In the genomic region with DNA sequence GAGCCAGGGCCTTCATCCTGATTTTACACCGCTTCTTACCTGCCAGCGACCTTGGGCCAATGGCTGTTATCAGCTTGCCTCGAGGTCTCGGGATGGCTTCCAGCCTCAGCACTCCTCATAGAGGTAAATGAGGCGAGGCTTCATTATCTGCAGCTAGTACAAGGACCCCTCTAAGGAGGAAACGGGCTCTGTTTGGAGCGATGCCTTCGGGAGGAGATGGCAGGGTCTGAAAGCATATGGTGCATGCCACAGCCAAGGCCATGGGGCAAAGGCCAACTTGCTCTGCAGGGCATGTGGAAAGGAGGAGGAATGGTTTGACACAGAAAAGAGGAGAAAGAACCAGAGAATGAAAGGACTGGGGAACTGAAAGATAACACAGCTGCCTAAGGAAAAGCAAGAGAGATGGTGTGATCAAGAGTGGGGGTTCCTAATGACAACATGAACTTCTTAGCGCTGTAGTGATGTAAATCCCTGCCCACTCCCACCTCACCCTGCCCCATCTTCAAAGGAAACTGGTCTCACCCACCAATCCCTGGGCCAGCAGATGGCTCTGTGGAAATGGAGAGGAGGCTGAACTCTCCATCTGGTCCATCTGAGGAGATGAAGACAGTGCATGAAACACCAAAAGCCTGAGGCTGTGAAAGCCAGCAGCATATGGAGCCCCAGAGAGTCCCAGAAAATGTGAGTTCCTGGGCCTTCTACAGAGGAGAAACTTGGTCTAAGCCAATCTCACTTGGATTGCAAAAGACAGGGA, we compare ENCODE assay signal across 16 mouse cellular contexts.
A peak's percentile ranks its signal among the peaks of the same experiment; 100 is the strongest.
DNase-seq lines count a peak whose midpoint lies in the region; ATAC-seq and TF ChIP-seq lines count a peak whose summit lies in the region.
"Had no signal": no experiment of that assay in that cellular context is flagged by ENCODE, and none has a peak within 500 bp of the region (broad histone marks: within the 10 kb centered on the region; RNA-seq: fewer than 3 reads in every experiment).

No protein-coding gene starts in this region.

- no peak overlapping the region for H3K27ac ChIP-seq in forebrain, postnatal 0 days (ENCODE audit: low read depth, low read length)
- H3K27ac ChIP-seq in forebrain, embryonic 11.5 days (ENCODE audit: low read depth, low read length) = no peak overlapping the region
- H3K27ac ChIP-seq: gastrocnemius, adult 2 months; hindbrain, embryonic 14.5 days; neural tube, embryonic 15.5 days had no signal

- H3K4me1 ChIP-seq in forebrain, postnatal 0 days (ENCODE audit: insufficient read depth) = no peaks in the 10 kb centered on the region
- H3K4me1 ChIP-seq in forebrain, embryonic 11.5 days (replicated peaks; ENCODE audit: control insufficient read depth, insufficient read depth, low read length) = no peaks in the 10 kb centered on the region
- H3K4me1 ChIP-seq: neural tube, embryonic 15.5 days had no signal

- H3K9ac ChIP-seq in forebrain, postnatal 0 days = no peak overlapping the region
- H3K9ac ChIP-seq in forebrain, embryonic 11.5 days (ENCODE audit: low read length) = no peak overlapping the region
- H3K9ac ChIP-seq: hindbrain, embryonic 14.5 days; neural tube, embryonic 15.5 days had no signal

- peak; percentile 39 for DNase-seq in forebrain, postnatal 0 days
- no peak for DNase-seq in forebrain, embryonic 11.5 days (ENCODE audit: low spot score)
- peak; percentile 76 for DNase-seq in right cerebral cortex, adult 18-20 months
- no peak for DNase-seq in right cerebral cortex, postnatal 14 days
- DNase-seq in frontal cortex, adult 2 months (ENCODE audit: extremely low spot score in 1 of 2, low spot score in 1 of 2) = peak; percentile 50 to 71
- DNase-seq in right cerebral cortex, postnatal 36 days (ENCODE audit: low spot score in 2 of 2) = peak; percentile 20 to 45
- DNase-seq in kidney, postnatal 4 days = no peak
- DNase-seq: gastrocnemius, adult 2 months; heart, adult 18-20 months; kidney, adult 2 months; lung, adult 18-20 months; spleen, adult 18-20 months had no signal

- H3K4me2 ChIP-seq in forebrain, postnatal 0 days (ENCODE audit: low read depth) = no peak overlapping the region
- H3K4me2 ChIP-seq in forebrain, embryonic 11.5 days (ENCODE audit: low read depth, low read length, severe bottlenecking) = no peak overlapping the region
- H3K4me2 ChIP-seq: hindbrain, embryonic 14.5 days; neural tube, embryonic 15.5 days had no signal

- H3K4me3 ChIP-seq in forebrain, postnatal 0 days (ENCODE audit: low read depth, low read length) = no peak overlapping the region
- H3K4me3 ChIP-seq in forebrain, embryonic 11.5 days (ENCODE audit: low read depth, low read length) = no peak overlapping the region
- H3K4me3 ChIP-seq: gastrocnemius, adult 2 months; neural tube, embryonic 15.5 days had no signal

- ATAC-seq in forebrain, postnatal 0 days = peak; percentile 45
- no peak for ATAC-seq in forebrain, embryonic 11.5 days (replicated peaks; ENCODE audit: low FRiP score)
- no peak for ATAC-seq in CD4-positive, CD25-positive, alpha-beta regulatory T cell, adult 4 months
- ATAC-seq: Patski had no signal

- H3K27me3 ChIP-seq in forebrain, postnatal 0 days (ENCODE audit: insufficient read depth, low read length) = no peaks in the 10 kb centered on the region
- no peaks in the 10 kb centered on the region for H3K27me3 ChIP-seq in forebrain, embryonic 11.5 days (ENCODE audit: control insufficient read depth, insufficient read depth, low read length)
- H3K27me3 ChIP-seq: neural tube, embryonic 15.5 days had no signal

- no peaks in the 10 kb centered on the region for H3K36me3 ChIP-seq in forebrain, postnatal 0 days (ENCODE audit: insufficient read depth)
- no peaks in the 10 kb centered on the region for H3K36me3 ChIP-seq in forebrain, embryonic 11.5 days (ENCODE audit: control insufficient read depth, insufficient read depth, low read length)
- H3K36me3 ChIP-seq: neural tube, embryonic 15.5 days had no signal

- 79% methylated on average over 9 of the region's 9 CpGs for WGBS in forebrain, postnatal 0 days
- WGBS in forebrain, embryonic 11.5 days = 86% methylated on average over 9 of the region's 9 CpGs

- no peaks in the 10 kb centered on the region for H3K9me3 ChIP-seq in forebrain, postnatal 0 days (ENCODE audit: low read length)
- H3K9me3 ChIP-seq in forebrain, embryonic 11.5 days (ENCODE audit: control insufficient read depth, low read length) = no peaks in the 10 kb centered on the region
- H3K9me3 ChIP-seq: neural tube, embryonic 15.5 days had no signal

- no peak for TF ChIP-seq CTCF in forebrain, postnatal 0 days (IDR thresholded peaks at IDR 0.05; ENCODE audit: low read depth)

Comparison
In these comparisons a context has a peak if more than half of its experiments do, and no peak if none do; other contexts are left out.
1. DNase-seq: peak in forebrain, postnatal 0 days (single experiment), right cerebral cortex, adult 18-20 months (single experiment), frontal cortex, adult 2 months (2 of 2) and right cerebral cortex, postnatal 36 days (2 of 2); none in forebrain, embryonic 11.5 days (single experiment), right cerebral cortex, postnatal 14 days (single experiment) and kidney, postnatal 4 days (0 of 2).